Mouse (Mus musculus) R1 (cell line): Measurements from ENCODE around the gene Tdrd5.

Experiments used
- DNase-seq: peaks from one replicate; pipeline ENCODE4 v3.0.0-alpha.2; 2018; ENCODE audit warnings: low read depth, low spot score

Gene Tdrd5

DNA sequence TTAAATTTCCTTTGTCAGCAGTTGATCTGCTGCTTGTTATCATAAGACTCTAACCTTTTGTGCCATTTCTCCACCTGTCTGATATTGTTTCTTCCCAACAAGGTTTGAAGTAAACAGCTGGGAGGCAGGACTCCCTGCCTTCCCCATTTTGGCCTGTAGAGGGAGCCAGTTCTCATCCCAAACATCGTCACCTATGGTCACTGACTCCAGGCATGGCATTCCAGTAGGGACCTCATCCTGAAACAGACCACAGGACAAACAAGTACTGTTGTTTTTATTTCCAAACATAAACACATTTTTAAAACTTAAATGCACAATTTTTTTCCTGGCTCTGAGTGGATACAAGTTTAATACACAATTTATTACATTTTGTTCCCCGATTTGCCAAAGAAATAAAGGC, 40.1 kb downstream of the Tdrd5 start:
- peak; percentile 61 for DNase-seq

- no peak for DNase-seq
Measured at GRCm38 (mm10) chr1:156254866-156255265, 48.6 kb downstream of the Tdrd5 start.

DNA sequence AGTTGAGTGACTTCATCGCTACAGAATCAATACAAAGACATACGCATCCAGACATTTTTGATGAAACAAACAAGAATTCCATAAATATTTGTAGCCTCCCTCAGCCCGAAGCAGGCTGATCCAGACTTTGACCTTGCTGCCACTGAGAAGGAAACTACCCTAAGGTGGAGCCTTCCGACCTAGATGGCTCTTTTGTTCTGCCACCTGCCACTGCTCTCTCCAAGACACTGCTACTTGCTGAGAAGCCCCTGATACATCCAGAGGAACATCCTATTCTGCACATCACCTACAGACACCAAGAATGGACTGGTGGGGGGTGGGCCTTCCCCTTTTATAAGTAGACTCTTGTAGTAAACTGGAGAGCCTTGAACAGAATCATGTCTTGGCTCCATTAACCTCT, 52.4 kb downstream of the Tdrd5 start:
- DNase-seq: peak; percentile 58

GRCm38 (mm10) chr1:156247893-156248292, 55.6 kb downstream of the Tdrd5 start:
- no peak for DNase-seq

GRCm38 (mm10) chr1:156241713-156242348, 61.6 kb downstream of the Tdrd5 start:
- peak; percentile 75 for DNase-seq

DNA sequence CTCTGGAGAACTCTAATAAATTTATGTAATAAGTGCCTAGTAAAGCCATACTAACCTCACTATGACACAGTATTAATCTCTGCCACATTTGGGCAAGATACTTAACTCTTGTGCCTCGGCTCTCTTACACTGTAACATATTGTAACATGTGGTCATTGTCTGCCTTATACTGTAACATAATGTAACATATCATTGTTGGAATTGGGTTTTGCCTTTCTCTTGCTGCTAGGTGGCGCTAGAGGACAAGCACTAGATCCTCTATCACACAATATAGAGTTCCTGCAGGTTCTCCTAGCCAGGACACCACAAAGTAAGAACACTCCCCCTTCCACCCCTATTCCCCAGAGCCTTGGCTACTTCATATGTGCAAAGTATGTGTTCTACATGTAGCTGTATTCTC, 62.4 kb downstream of the Tdrd5 start:
- peak; percentile 75 for DNase-seq

DNA sequence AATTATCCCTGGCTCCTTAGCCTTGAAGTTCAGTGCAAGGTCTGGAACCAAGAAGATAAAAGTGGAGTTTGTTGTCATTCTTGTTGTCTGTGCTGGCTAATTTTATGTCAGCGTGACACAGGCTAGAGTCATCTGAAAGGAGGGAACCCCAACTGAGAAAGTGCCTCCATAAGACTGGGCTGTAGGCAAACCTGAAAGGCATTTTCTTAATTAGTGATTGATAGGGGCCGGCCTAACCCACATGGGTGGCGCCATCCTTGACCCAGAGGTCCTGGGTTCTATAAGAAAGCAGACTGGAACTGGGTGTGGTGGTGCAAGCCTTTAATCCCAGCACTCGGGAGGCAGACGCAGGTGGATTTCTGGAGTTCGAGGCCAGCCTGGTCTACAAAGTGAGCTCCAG, 72.3 kb downstream of the Tdrd5 start:
- no peak for DNase-seq

DNA sequence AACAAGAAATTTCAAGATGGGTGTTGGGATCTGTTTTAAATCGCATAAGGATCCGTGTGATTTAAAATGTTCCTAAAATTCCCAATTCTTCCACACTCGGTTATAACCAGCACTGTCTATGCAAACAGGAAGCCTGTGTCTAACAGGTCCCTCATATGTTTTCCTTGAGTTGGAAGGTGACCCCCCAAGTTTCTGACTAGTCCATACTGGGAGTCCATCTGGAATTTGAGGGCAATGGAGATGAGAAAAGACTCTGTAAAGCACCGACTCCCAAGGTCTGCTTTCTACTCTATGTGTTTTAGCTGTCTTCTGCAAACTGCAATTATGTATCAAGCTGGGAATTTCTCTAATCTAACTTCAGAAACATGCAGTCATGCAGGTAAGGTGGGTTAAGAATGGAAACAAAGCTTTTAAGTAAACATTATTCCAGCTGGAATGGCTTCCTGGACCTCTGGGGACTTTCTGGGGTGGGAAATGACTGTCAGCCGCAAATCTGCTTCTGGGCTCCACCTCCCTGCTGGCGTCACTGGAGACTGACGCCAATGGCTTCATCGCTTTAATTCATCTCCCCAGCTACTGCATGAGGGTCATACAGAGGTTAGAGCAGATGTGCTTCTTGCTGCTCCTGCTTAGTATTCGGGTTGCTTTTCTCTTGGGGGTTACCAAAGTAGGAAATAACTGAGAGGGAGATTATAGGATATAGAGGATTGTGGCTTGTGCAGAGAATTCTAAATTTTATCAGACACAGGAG, 73.0 kb downstream of the Tdrd5 start:
- DNase-seq: no peak

DNA sequence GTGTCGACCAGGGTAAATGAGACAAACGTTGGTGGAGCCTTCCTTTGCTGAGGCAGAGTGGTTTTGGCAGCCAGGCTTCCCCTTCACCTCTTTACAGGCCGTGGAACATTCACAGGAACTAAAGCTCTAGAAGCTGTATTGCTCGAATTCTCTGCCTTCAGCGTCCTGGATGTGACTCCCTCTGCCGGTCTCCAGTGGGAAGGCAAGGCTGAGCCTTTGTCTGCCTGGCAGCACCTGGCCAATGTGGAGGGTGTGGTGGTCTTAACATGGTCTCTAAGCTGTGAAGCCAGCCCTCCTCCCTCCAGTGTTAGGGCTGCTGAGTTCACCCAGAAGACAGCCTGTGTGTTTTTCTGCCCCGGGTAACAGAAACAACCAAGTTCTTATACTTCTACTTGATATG, 74.0 kb downstream of the Tdrd5 start:
- peak; percentile 65 for DNase-seq

- DNase-seq: no peak
Measured at GRCm38 (mm10) chr1:156228728-156229127, 74.7 kb downstream of the Tdrd5 start.

DNA sequence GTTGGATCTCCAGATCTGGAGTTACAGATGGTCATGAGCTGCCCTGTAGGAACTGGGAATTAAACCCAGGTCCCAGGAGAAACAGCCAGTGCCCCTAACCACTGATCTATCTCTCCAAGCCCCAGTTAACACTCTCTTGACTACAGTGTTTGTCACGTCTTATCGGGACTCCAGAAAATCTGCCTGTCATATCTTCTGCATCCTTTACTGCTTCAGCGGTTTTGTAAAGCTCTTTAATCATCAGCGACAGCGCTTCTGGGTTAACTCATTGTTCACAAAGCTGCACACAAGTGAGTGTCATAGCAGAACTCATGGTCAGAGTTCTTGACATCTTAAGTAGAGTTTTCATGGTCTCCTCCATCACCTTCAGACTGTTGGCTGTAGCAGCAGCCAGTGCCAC, 76.6 kb downstream of the Tdrd5 start:
- DNase-seq: no peak

DNA sequence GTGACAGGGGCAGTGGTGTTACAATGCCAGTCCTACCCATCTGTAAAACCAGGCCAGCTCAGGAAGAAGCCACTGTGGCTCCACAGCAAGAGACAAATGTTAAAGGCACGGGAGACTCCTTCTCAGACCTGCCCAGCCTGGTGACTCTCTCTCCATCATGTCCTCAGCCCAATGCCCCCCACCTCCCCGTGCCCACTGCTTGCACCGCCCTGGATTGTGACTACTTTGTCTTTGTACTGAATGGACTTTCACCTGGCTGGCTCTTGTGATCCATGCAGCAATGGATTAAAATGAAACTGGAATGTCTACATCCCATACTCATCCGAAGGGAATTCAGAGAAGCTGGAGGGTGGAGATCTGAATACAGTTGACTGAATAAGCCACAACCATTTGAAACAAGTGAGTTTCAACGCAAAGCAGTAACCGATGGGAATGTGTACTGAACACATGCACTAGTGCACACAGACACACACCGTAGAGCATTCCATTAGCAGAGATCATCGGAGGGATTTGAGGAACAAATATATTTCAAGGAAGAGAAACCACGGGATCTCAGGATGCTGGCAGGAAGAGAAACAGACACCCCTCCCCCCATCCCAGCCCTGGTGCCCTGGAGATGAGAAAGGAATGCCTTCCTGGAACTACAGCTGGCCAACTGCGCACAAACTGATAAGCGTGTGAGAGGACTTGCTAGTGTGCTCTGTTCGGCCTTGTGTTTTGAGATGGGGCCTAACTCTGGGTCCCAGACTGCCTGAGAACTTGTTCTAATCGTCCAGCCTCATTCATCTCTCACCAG, 81.1 kb downstream of the Tdrd5 start:
- no peak for DNase-seq

GRCm38 (mm10) chr1:156221327-156221726, 82.1 kb downstream of the Tdrd5 start:
- no peak for DNase-seq

GRCm38 (mm10) chr1:156218573-156218972, 84.9 kb downstream of the Tdrd5 start:
- DNase-seq: no peak

DNA sequence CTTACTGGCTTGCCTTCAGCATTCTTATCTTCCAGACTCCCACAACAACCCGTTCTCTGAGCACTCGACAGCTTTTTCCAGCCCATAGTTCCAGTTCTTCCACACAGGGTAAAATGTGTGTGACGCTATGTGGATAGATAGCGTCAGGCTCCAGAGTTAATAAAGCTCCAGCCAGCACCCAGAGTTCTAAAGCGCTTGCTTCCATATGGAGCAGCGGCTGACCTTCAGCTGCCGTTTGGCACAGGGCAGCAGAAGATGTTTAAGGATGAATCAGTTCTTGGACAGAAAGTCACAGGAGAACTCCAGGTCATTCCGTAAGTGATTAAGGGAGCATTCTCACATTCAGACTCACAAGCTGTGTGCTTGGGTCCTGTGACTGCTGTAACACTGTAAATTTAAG, 85.5 kb downstream of the Tdrd5 start:
- DNase-seq: no peak

- DNase-seq: peak; percentile 67
Measured at GRCm38 (mm10) chr1:156217393-156217792, 86.1 kb downstream of the Tdrd5 start.

GRCm38 (mm10) chr1:156216249-156216648, 87.2 kb downstream of the Tdrd5 start:
- no peak for DNase-seq

GRCm38 (mm10) chr1:156214651-156215050, 88.8 kb downstream of the Tdrd5 start:
- DNase-seq: no peak

DNA sequence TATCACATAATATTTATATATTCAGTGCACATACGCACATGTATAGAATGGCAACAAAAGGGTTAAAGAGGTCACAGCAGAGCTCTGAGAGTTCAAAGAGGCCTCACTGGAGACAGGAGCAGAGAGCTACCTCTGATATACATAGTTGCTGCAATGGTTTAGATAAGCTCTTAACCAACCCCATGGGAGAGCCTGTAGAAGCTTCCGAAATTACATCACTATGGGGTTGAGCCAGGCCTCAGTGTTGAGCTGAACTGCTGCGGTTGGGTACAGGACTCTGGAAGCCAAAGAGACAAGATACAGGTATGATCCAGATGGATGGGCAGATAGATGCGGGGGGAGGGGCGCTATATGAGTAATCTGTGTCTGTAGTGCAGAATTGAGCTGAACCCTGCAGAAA, 90.5 kb downstream of the Tdrd5 start:
- no peak for DNase-seq

GRCm38 (mm10) chr1:156211809-156212317, 91.6 kb downstream of the Tdrd5 start:
- DNase-seq: no peak
